Mouse (Mus musculus): Measurements from ENCODE around the gene Snrnp25. TPM values are rescaled to one million over a fixed set of nuclear protein-coding genes. Genes with fewer than 3 reads are reported as not detected.

The Snrnp25 gene
- polyA plus RNA-seq, 1 experiment from 2014 or later = 64.9 TPM

Other genes starting within 250 kb of the Snrnp25 start
- gene 4930524B15Rik, start 239.8 kb upstream of the Snrnp25 start, polyA plus RNA-seq (2015; fragmentation: Nextera tagmentation; extraction: Ambion mirVana) = 0.10 and 0.25 TPM in 2 replicates
- 358 and 394 TPM in 2 replicates for gene Nsg2, start 205.0 kb upstream of the Snrnp25 start, polyA plus RNA-seq (2015; fragmentation: Nextera tagmentation; extraction: Ambion mirVana)
- not detected in 2 replicates for gene Il9r, start 5.1 kb upstream of the Snrnp25 start, polyA plus RNA-seq (2015; fragmentation: Nextera tagmentation; extraction: Ambion mirVana)
- gene Rhbdf1, start 16.9 kb downstream of the Snrnp25 start, polyA plus RNA-seq (2015; fragmentation: Nextera tagmentation; extraction: Ambion mirVana) = 9.7 and 12.3 TPM in 2 replicates
- gene Mpg, start 21.1 kb downstream of the Snrnp25 start, polyA plus RNA-seq (2015; fragmentation: Nextera tagmentation; extraction: Ambion mirVana) = 24.9 and 30.6 TPM in 2 replicates
- 48.3 and 54.2 TPM in 2 replicates for gene Nprl3, start 62.3 kb downstream of the Snrnp25 start, polyA plus RNA-seq (2015; fragmentation: Nextera tagmentation; extraction: Ambion mirVana)
- gene Hba-x, start 71.0 kb downstream of the Snrnp25 start, polyA plus RNA-seq (2015; fragmentation: Nextera tagmentation; extraction: Ambion mirVana) = 316 and 451 TPM in 2 replicates
- 2,413 and 2,442 TPM in 2 replicates for gene Hba-a1, start 78.1 kb downstream of the Snrnp25 start, polyA plus RNA-seq (2015; fragmentation: Nextera tagmentation; extraction: Ambion mirVana)
- gene Hbq1b, start 81.5 kb downstream of the Snrnp25 start, polyA plus RNA-seq (2015; fragmentation: Nextera tagmentation; extraction: Ambion mirVana) = 1.2 and 1.7 TPM in 2 replicates
- gene Hba-a2, start 91.1 kb downstream of the Snrnp25 start, polyA plus RNA-seq (2015; fragmentation: Nextera tagmentation; extraction: Ambion mirVana) = 5,794 and 5,805 TPM in 2 replicates
- gene Hbq1a, start 94.7 kb downstream of the Snrnp25 start, polyA plus RNA-seq (2015; fragmentation: Nextera tagmentation; extraction: Ambion mirVana) = 0.65 and 0.86 TPM in 2 replicates
- gene Sh3pxd2b, start 142.4 kb downstream of the Snrnp25 start, polyA plus RNA-seq (2015; fragmentation: Nextera tagmentation; extraction: Ambion mirVana) = 15.7 and 18.6 TPM in 2 replicates
- 59.4 and 60.4 TPM in 2 replicates for gene Ubtd2, start 250.0 kb downstream of the Snrnp25 start, polyA plus RNA-seq (2015; fragmentation: Nextera tagmentation; extraction: Ambion mirVana)

Measured in forebrain, embryonic 13.5 days (tissue).